Mouse (Mus musculus) erythroid progenitor cell, adult 5-6 weeks (primary cell): ENCODE data around the gene Lig1. TPM values are rescaled to one million over a fixed set of nuclear protein-coding genes. Genes with fewer than 3 reads are reported as not detected.

Source experiments
- ATAC-seq: replicated peaks from 2 replicates; pipeline ENCODE4 v1.8.0; 2016; ENCODE audit warnings: moderate number of reproducible peaks, mild to moderate bottlenecking, moderate TSS enrichment, inconsistent platforms; ENCODE audit not compliant: poor library complexity, low FRiP score, severe bottlenecking
- total RNA-seq, 2 experiments: library from RNA; stranded (forward) in 1 of 2; stranded (reverse) in 1 of 2; fragments of 150-400 nt in 1 of 2; fragments of 186-747, 209-891 nt in 1 of 2; gene quantifications; 2 replicates each; pipeline versions ENCODE4 v1.2.3 to v1.2.4; 2015 to 2017; ENCODE audit warnings: low replicate concordance in 2 of 2

The Lig1 gene
- total RNA-seq, 2 experiments from 2014 or later: 133 to 174 TPM

DNA sequence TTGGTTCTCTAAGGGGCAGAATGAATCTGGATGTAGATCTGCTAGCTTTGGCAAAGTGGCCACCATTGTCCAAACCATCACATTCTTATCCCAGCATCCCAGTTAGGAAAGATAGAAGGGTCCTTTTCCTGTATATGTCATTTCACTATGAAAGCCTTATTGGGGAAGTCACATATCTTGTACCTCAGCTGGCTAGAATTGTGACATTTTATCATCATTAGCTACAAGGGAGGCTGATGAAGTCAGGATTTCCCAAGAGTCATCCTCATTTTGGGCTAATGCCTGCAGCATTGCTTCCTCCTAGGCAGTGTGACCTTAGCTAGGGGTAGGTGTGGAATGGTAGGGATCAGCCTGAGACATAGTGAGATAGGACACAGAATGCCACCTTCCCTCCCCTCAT, 26.3 kb downstream of the Lig1 start:
- ATAC-seq: no peak

DNA sequence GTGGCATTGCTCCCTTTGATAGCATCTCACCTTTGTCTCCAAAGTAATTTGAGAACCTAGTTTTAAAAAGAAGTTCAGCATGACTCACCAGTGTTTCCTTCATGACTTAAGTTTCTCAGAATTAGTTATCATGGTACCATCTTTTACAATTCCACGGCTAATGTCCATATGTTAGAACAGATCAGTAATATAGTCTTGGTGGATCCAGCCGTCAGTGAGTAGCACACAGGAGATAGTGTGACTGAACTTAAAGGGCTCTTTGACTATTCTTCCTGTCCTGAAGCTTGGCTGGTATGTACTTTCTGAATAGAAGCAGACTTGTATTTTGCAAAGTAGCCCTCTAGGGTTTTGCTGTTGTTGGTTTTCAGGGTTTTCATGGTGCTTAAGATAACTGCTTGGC, 32.3 kb downstream of the Lig1 start:
- no peak for ATAC-seq

DNA sequence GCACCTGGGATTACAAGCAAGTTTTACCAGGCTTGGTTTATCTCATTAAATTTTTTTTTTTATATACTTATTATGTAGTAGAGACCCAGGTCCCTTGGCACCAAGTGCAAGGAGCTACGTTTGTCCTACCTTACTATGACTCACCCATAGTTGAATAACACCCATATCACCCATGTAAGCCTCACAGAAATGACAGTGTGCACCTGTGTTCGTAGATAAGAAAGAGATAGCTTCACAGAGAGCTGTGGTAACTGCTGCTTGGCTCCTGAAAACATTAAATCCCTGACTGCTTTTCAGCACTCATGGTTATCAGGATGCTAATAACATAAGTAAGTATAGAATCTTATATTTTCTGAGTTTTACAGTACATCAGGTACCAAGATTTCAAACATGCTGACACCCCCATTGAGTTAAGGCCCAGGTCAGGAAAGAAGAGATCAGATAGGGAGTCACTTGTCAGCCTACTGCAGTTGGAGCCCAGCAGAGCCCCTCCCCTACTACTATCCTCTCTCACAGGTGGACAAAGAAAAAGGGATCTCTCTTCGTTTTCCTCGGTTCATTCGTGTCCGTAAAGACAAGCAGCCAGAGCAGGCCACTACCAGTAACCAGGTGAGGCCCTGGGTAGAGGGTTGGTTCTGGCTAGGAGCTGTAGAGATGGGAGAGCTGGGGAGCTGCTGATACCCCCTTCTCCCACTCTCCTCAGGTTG, 33.6 kb downstream of the Lig1 start:
- no peak for ATAC-seq

DNA sequence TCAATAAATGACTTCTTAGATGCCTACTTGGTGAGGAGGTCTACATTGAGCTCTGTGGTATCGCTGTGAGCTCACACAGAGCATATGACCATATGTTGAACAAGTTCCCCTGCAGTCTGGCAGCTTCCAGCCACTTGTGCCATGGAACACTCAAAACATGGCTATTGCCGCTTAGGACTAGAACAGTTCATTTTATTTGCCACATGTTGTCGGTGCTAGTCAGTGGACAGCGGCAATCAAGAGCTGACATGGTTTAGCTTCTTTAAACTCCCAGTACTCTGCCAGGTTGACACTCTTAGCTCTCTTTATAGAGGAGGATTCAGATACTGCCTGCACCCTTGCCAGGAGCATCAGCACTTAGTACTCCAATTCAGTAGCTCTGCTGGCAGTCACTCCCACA, 34.3 kb downstream of the Lig1 start:
- no peak for ATAC-seq

DNA sequence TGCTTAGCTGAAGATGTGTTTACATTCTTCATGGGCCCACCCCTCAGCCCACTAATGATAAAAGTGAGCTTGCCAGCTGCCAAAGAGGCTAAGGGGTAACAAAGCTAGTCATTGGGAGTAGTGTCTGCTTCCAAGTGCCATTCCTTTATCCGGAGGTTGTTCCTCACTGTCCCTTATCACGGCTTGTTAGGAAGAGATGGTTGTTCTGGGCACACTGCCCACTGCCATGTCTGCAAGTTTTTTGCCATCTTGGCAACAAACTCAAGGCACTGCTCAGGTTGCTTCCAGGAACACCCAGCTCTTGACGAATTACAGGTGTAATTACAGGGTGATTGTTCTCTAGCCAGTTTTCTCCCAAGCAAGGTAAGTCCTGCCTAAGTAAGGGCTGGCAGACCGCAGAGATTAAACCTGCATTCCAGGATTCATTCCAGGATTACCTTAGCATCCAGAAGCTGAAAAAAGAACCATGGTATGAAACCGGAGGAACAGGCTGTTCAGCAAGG, 37.1 kb downstream of the Lig1 start:
- ATAC-seq: no peak

DNA sequence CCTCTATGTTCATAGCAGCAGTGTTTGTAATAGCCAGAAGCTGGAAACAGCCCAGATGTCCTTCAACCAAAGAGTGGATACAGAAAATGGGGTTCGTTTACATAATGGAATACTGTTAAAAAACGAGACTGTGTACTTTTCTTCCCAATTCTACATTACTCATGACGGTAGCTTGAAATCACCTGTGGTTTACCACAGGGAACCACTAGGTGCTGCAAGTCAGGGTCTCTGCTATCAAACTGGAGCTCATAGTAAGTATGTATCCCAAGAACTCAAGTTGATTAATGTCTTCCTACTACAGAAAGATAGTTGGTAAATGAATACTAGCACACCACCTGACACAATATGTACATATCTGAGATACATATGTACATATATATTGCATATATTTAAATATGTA, 44.3 kb downstream of the Lig1 start:
- ATAC-seq: no peak

DNA sequence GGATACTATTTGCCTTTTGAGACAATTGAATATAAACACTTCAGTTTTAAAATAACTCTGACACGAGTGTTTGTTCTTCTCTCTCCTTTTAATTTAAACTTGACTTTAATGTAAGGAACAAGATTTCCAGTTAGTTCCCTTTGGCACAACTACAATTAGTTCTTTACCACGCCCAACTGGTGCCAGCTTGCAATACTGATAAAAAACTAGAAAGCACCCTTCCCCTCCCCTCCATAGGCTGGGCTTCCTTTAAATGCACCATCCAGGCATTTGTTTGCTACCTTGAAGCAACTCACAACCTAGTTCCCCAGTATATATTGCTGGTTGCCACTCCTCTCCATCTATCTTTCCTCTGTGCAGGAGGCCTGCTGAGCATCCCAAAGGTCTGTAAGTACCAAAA, 47.2 kb downstream of the Lig1 start, which contains the start of gene Pla2g4c:
TSS of gene Pla2g4c (plus strand) at position 340 of the 400 bp plus-strand sequence.
- peak; percentile 85 for ATAC-seq

DNA sequence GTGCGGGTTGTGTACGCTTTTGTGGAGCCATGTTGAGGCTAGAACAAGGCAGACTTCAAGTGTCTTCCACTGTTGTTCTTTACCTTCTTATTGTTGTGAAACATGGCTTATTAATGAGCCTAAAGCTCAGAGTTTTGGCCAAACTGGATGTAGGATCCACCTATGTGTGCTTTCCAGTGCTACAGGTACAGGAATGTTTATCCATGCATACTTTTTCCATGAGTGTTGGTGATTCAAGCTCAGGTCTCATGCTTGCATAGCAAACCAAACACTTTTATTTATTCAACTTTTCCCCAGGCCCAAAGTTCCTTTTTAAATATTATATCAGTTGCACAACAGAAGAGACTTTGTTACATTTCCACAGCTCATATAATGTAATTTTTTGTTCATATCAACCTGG, 53.5 kb downstream of the Lig1 start:
- ATAC-seq: no peak

DNA sequence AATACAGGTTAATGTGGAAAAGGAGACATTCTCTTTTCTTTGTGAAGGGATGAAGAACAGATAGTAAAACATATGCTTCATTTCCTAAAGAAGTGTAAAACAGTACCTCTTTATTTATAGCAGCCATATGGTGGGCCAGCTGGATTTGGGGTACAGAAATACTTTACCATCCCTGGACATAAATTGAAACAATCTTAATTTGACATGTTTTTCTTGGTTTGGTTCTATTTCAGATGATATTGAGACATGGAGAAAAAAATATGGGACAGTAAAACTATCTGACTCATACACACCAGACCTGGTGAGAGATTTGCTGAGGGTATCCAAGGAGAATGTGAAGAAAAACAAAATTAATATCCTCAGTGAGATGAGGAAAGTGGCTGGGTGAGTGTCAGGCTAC, 78.9 kb downstream of the Lig1 start:
- no peak for ATAC-seq

Other genes starting within 250 kb of the Lig1 start
- gene Chmp2a, start 242.5 kb upstream of the Lig1 start, total RNA-seq (2015; ENCODE audit: low replicate concordance): 116 and 138 TPM in 2 replicates
- 125 and 153 TPM in 2 replicates for gene Chmp2a, start 242.5 kb upstream of the Lig1 start, total RNA-seq (2017; ENCODE audit: low replicate concordance)
- gene Ube2m, start 239.0 kb upstream of the Lig1 start, total RNA-seq (2015; ENCODE audit: low replicate concordance): 70.0 and 96.9 TPM in 2 replicates
- 61.0 and 94.6 TPM in 2 replicates for gene Ube2m, start 239.0 kb upstream of the Lig1 start, total RNA-seq (2017; ENCODE audit: low replicate concordance)
- not detected in 2 replicates for gene Mzf1, start 222.5 kb upstream of the Lig1 start, total RNA-seq (2015; ENCODE audit: low replicate concordance)
- not detected in 2 replicates for gene Mzf1, start 222.5 kb upstream of the Lig1 start, total RNA-seq (2017; ENCODE audit: low replicate concordance)
- gene Vmn1r85, start 182.1 kb upstream of the Lig1 start, total RNA-seq (2015; ENCODE audit: low replicate concordance): not detected in 2 replicates
- gene Vmn1r85, start 182.1 kb upstream of the Lig1 start, total RNA-seq (2017; ENCODE audit: low replicate concordance): not detected in 2 replicates
- not detected in 2 replicates for gene Vmn1r86, start 157.4 kb upstream of the Lig1 start, total RNA-seq (2015; ENCODE audit: low replicate concordance)
- gene Vmn1r86, start 157.4 kb upstream of the Lig1 start, total RNA-seq (2017; ENCODE audit: low replicate concordance): not detected in 2 replicates
- not detected in 2 replicates for gene Vmn1r87, start 137.1 kb upstream of the Lig1 start, total RNA-seq (2015; ENCODE audit: low replicate concordance)
- not detected in 2 replicates for gene Vmn1r87, start 137.1 kb upstream of the Lig1 start, total RNA-seq (2017; ENCODE audit: low replicate concordance)
- gene Vmn1r88, start 117.7 kb upstream of the Lig1 start, total RNA-seq (2015; ENCODE audit: low replicate concordance): not detected in 2 replicates
- gene Vmn1r88, start 117.7 kb upstream of the Lig1 start, total RNA-seq (2017; ENCODE audit: low replicate concordance): not detected in 2 replicates
- gene Vmn1r89, start 64.3 kb upstream of the Lig1 start, total RNA-seq (2015; ENCODE audit: low replicate concordance): not detected in 2 replicates
- not detected in 2 replicates for gene Vmn1r89, start 64.3 kb upstream of the Lig1 start, total RNA-seq (2017; ENCODE audit: low replicate concordance)
- gene Zswim9, start 1.4 kb downstream of the Lig1 start, total RNA-seq (2015; ENCODE audit: low replicate concordance): 5.9 and 8.6 TPM in 2 replicates
- gene Zswim9, start 1.4 kb downstream of the Lig1 start, total RNA-seq (2017; ENCODE audit: low replicate concordance): 5.1 and 7.1 TPM in 2 replicates
- gene Pla2g4c, start 47.4 kb downstream of the Lig1 start, total RNA-seq (2015; ENCODE audit: low replicate concordance): 6.7 and 14.8 TPM in 2 replicates
- 6.1 and 8.9 TPM in 2 replicates for gene Pla2g4c, start 47.4 kb downstream of the Lig1 start, total RNA-seq (2017; ENCODE audit: low replicate concordance)
- gene Cabp5, start 120.8 kb downstream of the Lig1 start, total RNA-seq (2015; ENCODE audit: low replicate concordance): not detected in 2 replicates
- not detected in 2 replicates for gene Cabp5, start 120.8 kb downstream of the Lig1 start, total RNA-seq (2017; ENCODE audit: low replicate concordance)
- not detected in 2 replicates for gene Bsph1, start 173.6 kb downstream of the Lig1 start, total RNA-seq (2015; ENCODE audit: low replicate concordance)
- not detected in 2 replicates for gene Bsph1, start 173.6 kb downstream of the Lig1 start, total RNA-seq (2017; ENCODE audit: low replicate concordance)